Mouse (Mus musculus) megakaryocyte, adult 5-6 weeks (primary cell): Measurements from ENCODE around the gene Negr1. TPM values are rescaled to one million over a fixed set of nuclear protein-coding genes. Genes with fewer than 3 reads are reported as not detected.

Experiments used
- ATAC-seq: 2 replicates; pipeline ENCODE4 v1.8.0; 2016; ENCODE audit warnings: mild to moderate bottlenecking, inconsistent platforms; ENCODE audit not compliant: poor library complexity, severe bottlenecking
- total RNA-seq, 2 experiments: library from RNA; stranded (forward) in 1 of 2; stranded (reverse) in 1 of 2; fragments of 153-499, 151-499 nt in 1 of 2; fragments of 221-1000, 200-1000 nt in 1 of 2; gene quantifications; 2 replicates each; pipeline versions ENCODE4 v1.2.3 to v1.2.4; 2015 to 2017

Negr1 gene
- total RNA-seq, 2 experiments from 2014 or later = 0.18 to 0.62 TPM

DNA sequence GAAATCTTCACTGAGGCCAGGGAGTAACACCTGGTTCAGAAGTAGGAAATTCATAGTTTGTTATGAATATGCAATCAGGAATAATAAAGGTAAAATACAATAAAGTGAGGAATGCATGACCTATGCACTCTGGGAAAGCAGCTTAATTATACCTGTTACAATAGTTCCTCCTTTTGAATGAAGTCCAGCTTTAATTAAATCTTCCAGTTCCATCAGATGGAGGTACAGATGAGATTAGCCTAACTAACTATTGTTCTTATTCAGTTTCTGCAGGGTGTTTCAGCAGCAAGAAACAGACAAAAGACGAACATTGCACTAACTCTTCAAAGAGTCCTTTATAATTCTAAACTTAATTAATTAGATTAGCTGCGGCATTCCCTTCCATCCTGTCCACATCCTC, 787.9 kb downstream of the Negr1 start:
- ATAC-seq = no peak

GRCm38 (mm10) chr3:157358905-157359304, 797.3 kb downstream of the Negr1 start:
- no peak for ATAC-seq

GRCm38 (mm10) chr3:157359840-157360239, 798.2 kb downstream of the Negr1 start:
- peak; percentile 38 for ATAC-seq
